Mouse (Mus musculus): ENCODE measurements at regions not wholly inside any gene's neighbourhood (a gene's known extent, or its start where the extent isn't known, plus 50 kb on each side); places are given as distances from the start of the nearest gene placed in this dataset.

DNA sequence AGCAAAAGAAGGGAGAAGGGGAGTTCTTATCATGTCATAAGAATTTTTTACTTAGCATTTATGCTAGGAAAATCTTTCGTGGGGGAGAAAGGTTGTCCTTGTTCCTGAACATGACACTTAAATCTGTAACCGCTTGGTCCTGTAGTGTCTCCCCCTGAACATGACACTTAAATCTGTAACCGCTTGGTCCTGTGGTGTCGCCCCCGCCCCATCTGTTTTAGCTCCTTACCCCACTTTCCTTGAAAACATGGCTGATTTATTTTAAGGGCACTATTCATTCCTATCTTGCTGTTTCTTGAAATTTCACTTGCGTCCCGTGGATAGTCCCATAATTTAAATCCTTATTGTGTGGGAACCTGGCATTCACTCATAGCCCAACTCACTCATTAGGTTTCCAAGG lies 82.2 kb downstream of the Rap2a start:
- no peak overlapping the region for H3K4me3 ChIP-seq
- 91% methylated on average over 7 of the region's 7 CpGs for WGBS
- no peak overlapping the region for H3K27ac ChIP-seq (replicated peaks)
- H3K27me3 ChIP-seq: no peaks in the 10 kb centered on the region
- no peaks in the 10 kb centered on the region for H3K4me1 ChIP-seq (replicated peaks)
- H3K4me2 ChIP-seq: no peak overlapping the region
- no peaks in the 10 kb centered on the region for H3K36me3 ChIP-seq
- H3K9me3 ChIP-seq: no peaks in the 10 kb centered on the region
- no peak for ATAC-seq (ENCODE audit: low FRiP score, low read depth)
- H3K9ac ChIP-seq: no peak overlapping the region

DNA sequence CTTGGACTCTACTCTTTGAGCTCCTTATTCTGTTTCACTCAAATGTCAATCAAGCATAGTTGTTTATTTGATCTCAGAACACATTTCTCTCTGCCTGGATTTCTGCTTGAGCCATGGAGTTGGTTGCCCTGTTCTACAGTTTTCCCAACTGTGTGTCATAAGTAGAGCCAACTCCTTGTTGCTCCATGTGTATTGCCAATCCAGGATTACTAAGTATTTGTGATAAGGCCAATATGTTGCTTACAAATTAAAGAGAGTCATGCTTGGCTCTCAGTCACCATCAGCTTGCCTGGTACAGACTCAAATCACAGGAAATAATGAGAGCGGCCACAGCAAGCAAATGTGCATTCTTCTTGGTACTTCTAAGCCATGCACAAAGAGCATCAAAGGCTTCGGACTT lies 82.7 kb downstream of the Rap2a start:
- no peak for ATAC-seq (ENCODE audit: low FRiP score, low read depth)
- no peaks in the 10 kb centered on the region for H3K27me3 ChIP-seq
- no peak overlapping the region for H3K4me3 ChIP-seq
- H3K36me3 ChIP-seq: no peaks in the 10 kb centered on the region
- no peaks in the 10 kb centered on the region for H3K4me1 ChIP-seq (replicated peaks)
- H3K9ac ChIP-seq: no peak overlapping the region
- no peak overlapping the region for H3K4me2 ChIP-seq
- WGBS: 93% methylated on average over 2 of the region's 2 CpGs
- no peak overlapping the region for H3K27ac ChIP-seq (replicated peaks)
- no peaks in the 10 kb centered on the region for H3K9me3 ChIP-seq

DNA sequence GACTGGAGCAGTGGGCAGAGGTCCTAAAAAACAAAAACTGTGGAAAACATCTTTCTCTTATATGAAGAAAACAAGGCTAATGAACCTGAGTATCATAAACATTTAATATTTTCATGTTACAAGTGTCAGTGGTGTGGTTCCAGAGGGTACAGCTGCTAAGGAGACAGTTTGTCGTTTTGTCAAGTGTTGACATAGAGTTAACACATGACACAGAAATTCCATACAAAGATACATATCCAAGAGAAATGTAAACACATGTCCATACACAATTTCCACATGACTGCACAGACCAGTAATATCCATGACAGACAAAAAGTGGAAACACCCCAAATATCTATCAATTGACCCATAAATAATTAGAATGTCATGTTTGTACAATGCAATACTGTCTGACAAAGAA lies 88.7 kb downstream of the Rap2a start:
- H3K9ac ChIP-seq: no peak overlapping the region
- WGBS: 71% methylated on average over 1 of the region's 1 CpGs
- H3K27ac ChIP-seq (replicated peaks): no peak overlapping the region
- H3K4me1 ChIP-seq (replicated peaks): no peaks in the 10 kb centered on the region
- no peak overlapping the region for H3K4me3 ChIP-seq
- no peaks in the 10 kb centered on the region for H3K36me3 ChIP-seq
- no peak for ATAC-seq (ENCODE audit: low FRiP score, low read depth)
- no peaks in the 10 kb centered on the region for H3K27me3 ChIP-seq
- no peaks in the 10 kb centered on the region for H3K9me3 ChIP-seq
- H3K4me2 ChIP-seq: no peak overlapping the region

- Histone ChIP-seq H3K4me2 (no peak overlapping the region), H3K27me3 (no peaks in the 10 kb centered on the region), H3K9ac (no peak overlapping the region), H3K36me3 (no peaks in the 10 kb centered on the region), H3K4me1 (replicated peaks) (no peaks in the 10 kb centered on the region), H3K9me3 (no peaks in the 10 kb centered on the region), H3K4me3 (no peak overlapping the region), H3K27ac (replicated peaks) (no peak overlapping the region)
- no peak for ATAC-seq (ENCODE audit: low FRiP score, low read depth)
- WGBS: 92% methylated on average over 4 of the region's 4 CpGs
These were observed 89.8 kb downstream of the Rap2a start for GRCm38 (mm10) chr14:120568054-120568453.

DNA sequence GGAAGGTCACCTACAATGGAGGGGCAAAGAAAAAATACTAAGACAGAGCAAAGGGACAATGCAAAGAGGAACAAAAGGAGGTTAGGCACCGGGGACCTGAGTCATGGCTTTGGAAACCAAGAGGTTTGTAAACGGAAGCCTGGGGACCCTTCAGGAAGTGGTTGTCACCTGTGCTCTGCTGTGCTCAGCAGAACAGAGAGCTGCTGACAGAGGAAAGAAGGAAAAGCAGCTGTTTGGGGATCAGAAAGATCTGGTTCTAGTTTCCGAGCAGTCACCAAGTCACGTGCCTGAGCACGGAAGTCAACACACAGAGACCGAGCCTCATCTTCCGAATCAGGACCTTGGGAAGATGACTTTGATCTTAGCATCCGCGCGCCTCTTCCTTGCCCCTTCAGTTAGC lies 94.0 kb downstream of the Rap2a start:
- Histone ChIP-seq H3K27ac (replicated peaks) (no peak overlapping the region), H3K4me2 (no peak overlapping the region), H3K4me1 (replicated peaks) (no peaks in the 10 kb centered on the region), H3K4me3 (no peak overlapping the region), H3K36me3 (no peaks in the 10 kb centered on the region), H3K9ac (no peak overlapping the region), H3K9me3 (no peaks in the 10 kb centered on the region), H3K27me3 (no peaks in the 10 kb centered on the region)
- ATAC-seq (ENCODE audit: low FRiP score, low read depth): no peak
- WGBS: 86% methylated on average over 10 of the region's 10 CpGs

DNA sequence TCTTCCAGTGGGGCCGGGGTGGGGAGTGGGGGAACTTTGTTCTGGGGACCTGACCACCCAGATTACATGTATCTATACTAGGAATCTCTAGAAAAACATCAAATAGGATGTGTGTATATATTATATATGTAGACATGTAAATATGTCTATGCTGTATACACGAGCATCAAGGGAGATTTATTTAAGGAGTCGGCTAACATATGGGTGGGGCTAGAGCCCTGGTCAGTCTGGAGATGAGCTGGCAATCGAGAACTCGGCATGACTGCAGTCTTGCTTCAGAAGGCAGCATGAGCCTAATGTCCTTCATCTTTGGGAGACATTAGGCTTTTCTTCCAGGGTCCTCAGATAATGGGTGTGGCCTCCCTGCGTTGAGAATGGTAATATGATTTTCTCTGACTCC lies 97.0 kb downstream of the Rap2a start:
- WGBS: 93% methylated on average over 6 of the region's 6 CpGs
- no peaks in the 10 kb centered on the region for H3K27me3 ChIP-seq
- H3K36me3 ChIP-seq: no peaks in the 10 kb centered on the region
- H3K27ac ChIP-seq (replicated peaks): no peak overlapping the region
- no peak overlapping the region for H3K4me2 ChIP-seq
- no peak overlapping the region for H3K9ac ChIP-seq
- no peaks in the 10 kb centered on the region for H3K9me3 ChIP-seq
- ATAC-seq (ENCODE audit: low FRiP score, low read depth): no peak
- H3K4me3 ChIP-seq: no peak overlapping the region
- no peaks in the 10 kb centered on the region for H3K4me1 ChIP-seq (replicated peaks)

GRCm38 (mm10) chr14:120578352-120579080 lies 100.3 kb downstream of the Rap2a start:
- Histone ChIP-seq H3K27ac (replicated peaks) (no peak overlapping the region), H3K36me3 (no peaks in the 10 kb centered on the region)
- 88% methylated on average over 11 of the region's 11 CpGs for WGBS

GRCm38 (mm10) chr14:120583807-120584206 lies 105.6 kb downstream of the Rap2a start:
- Histone ChIP-seq H3K9me3 (no peaks in the 10 kb centered on the region), H3K9ac (no peak overlapping the region), H3K27me3 (no peaks in the 10 kb centered on the region), H3K4me2 (no peak overlapping the region), H3K4me3 (no peak overlapping the region), H3K4me1 (replicated peaks) (no peaks in the 10 kb centered on the region), H3K36me3 (no peaks in the 10 kb centered on the region), H3K27ac (replicated peaks) (no peak overlapping the region)
- whole genome bisulfite sequencing: 89% methylated on average over 3 of the region's 3 CpGs
- ATAC-seq (ENCODE audit: low FRiP score, low read depth): no peak

More at GRCm38 (mm10) chr14:120578352-120579080, 100.3 kb downstream of the Rap2a start:
- Histone ChIP-seq H3K9ac (no peak overlapping the region), H3K4me1 (replicated peaks) (no peaks in the 10 kb centered on the region), H3K4me2 (no peak overlapping the region), H3K4me3 (no peak overlapping the region), H3K27me3 (no peaks in the 10 kb centered on the region), H3K9me3 (no peaks in the 10 kb centered on the region)
- no peak for ATAC-seq (ENCODE audit: low FRiP score, low read depth)

- Histone ChIP-seq H3K9ac (no peak overlapping the region), H3K27me3 (no peaks in the 10 kb centered on the region), H3K9me3 (no peaks in the 10 kb centered on the region), H3K4me1 (replicated peaks) (no peaks in the 10 kb centered on the region), H3K4me2 (no peak overlapping the region), H3K36me3 (no peaks in the 10 kb centered on the region), H3K27ac (replicated peaks) (no peak overlapping the region), H3K4me3 (no peak overlapping the region)
- 88% methylated on average over 2 of the region's 2 CpGs for WGBS
- no peak for ATAC-seq (ENCODE audit: low FRiP score, low read depth)
These were observed 113.9 kb downstream of the Rap2a start for GRCm38 (mm10) chr14:120592191-120592590.

- Histone ChIP-seq H3K27me3 (no peaks in the 10 kb centered on the region), H3K9me3 (no peaks in the 10 kb centered on the region), H3K27ac (replicated peaks) (no peak overlapping the region), H3K4me2 (no peak overlapping the region), H3K9ac (no peak overlapping the region), H3K36me3 (no peaks in the 10 kb centered on the region), H3K4me3 (no peak overlapping the region), H3K4me1 (replicated peaks) (no peaks in the 10 kb centered on the region)
- ATAC-seq (ENCODE audit: low FRiP score, low read depth): no peak
- WGBS: 61% methylated on average over 9 of the region's 9 CpGs
These were observed 122.2 kb downstream of the Rap2a start for GRCm38 (mm10) chr14:120600414-120600935.

DNA sequence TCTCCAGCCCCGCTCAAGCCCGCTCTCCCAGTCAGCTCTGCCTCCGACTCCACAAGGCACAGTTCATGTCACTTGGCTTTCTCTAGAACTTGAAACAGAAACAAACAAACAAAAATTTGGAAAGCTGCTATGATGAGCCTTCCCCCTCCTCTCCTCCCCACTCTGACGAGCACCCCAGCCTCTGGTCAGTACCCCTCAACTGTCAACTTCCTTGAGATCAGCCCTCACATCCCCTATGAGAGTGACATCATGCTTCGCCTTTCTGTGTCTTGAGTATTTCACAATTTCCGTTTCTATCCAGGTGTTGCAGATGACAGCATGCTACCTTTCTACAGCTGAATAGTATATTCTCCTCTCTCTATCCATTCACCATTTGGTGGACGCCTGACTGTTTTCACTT lies 123.3 kb downstream of the Rap2a start:
- Histone ChIP-seq H3K4me3 (no peak overlapping the region), H3K4me2 (no peak overlapping the region), H3K4me1 (replicated peaks) (no peaks in the 10 kb centered on the region), H3K27ac (replicated peaks) (no peak overlapping the region), H3K9me3 (no peaks in the 10 kb centered on the region), H3K9ac (no peak overlapping the region), H3K36me3 (no peaks in the 10 kb centered on the region), H3K27me3 (no peaks in the 10 kb centered on the region)
- ATAC-seq (ENCODE audit: low FRiP score, low read depth): no peak
- 91% methylated on average over 7 of the region's 7 CpGs for WGBS

DNA sequence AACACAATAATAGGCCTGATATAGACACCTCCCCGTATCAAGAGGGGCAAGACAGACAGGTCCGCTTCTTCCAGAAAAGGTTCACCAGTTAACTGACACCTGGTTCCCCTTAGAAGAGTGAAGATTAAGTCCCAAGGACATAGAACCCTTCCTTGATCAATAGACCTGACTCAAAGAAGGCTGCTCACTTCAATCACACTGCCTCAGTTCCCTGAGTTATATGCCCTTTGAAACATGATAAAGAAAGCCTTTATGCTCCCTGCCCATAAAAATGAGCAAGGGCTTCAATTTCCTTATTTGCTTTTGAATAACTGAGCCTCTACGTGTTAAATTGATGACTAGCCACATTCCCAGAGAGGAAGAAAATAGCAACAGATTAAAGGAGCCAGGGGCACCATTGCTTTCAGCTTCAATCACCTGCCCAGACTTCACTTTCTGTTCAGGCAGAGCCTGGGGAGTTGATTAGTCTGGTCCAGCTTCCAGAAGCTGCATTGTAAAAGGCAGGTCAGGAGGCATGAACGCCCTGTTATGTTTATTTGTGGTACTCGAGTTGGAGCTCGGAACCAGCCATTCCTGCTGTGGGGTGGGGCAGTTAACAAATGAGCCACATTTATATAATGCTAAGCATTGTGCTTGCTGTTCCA lies 125.7 kb downstream of the Rap2a start:
- no peaks in the 10 kb centered on the region for H3K4me1 ChIP-seq (replicated peaks)
- no peaks in the 10 kb centered on the region for H3K36me3 ChIP-seq
- no peaks in the 10 kb centered on the region for H3K9me3 ChIP-seq
- no peak overlapping the region for H3K27ac ChIP-seq (replicated peaks)
- WGBS: 57% methylated on average over 6 of the region's 6 CpGs
- no peak for ATAC-seq (ENCODE audit: low FRiP score, low read depth)
- no peaks in the 10 kb centered on the region for H3K27me3 ChIP-seq
- no peak overlapping the region for H3K4me2 ChIP-seq
- no peak overlapping the region for H3K4me3 ChIP-seq
- no peak overlapping the region for H3K9ac ChIP-seq
